In the genomic region with DNA sequence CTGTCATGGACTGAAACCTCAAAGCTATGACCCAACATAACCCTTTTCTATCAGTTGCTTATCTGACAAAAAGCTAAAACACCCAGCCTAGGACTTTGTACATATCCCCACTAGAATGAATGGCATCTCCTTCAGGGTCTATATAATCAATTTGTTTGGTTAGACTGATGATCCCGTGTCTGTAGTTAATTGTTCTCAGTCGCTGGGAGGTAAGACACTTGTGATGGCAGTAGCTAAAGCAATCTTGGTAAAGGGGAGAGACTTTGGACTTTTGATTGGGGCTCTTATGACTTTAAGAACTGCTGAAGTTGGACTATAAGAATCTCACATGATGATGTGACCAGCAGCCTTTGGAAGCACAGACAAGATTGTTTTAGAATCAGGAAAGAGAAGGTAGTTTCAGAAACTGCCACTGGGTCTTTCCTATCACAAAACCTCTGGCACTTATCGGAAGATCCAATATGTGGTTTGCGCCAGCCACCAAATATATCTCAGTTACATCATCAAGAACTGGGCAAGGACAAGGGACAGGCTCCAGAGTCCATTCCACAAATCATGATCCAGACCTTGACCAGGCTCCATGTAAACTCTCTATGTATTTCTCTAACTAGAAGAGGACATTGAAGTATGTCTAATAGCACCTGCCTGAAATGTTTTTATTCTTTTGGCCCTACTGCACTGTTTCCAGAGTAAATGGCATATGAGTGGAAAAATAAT, we compare ENCODE assay signal across 15 mouse cellular contexts.
"Had no signal": no experiment of that assay in that cellular context is flagged by ENCODE, and none has a peak within 500 bp of the region (broad histone marks: within the 10 kb centered on the region; RNA-seq: fewer than 3 reads in every experiment).

No protein-coding gene starts in this region.

- H3K27me3 ChIP-seq: kidney, embryonic 15.5 days; midbrain, embryonic 13.5 days; stomach, embryonic 15.5 days had no signal

- ATAC-seq: lung, postnatal 0 days; midbrain, embryonic 13.5 days had no signal

- H3K27ac ChIP-seq: kidney, embryonic 15.5 days; left cerebral cortex, adult 2 months; liver, embryonic 13.5 days; midbrain, embryonic 10.5 days; midbrain, embryonic 13.5 days; stomach, embryonic 15.5 days had no signal

- H3K4me3 ChIP-seq: kidney, embryonic 15.5 days; left cerebral cortex, adult 2 months; liver, embryonic 13.5 days; megakaryocyte, embryonic 14.5 days; midbrain, embryonic 10.5 days; midbrain, embryonic 13.5 days; stomach, embryonic 15.5 days had no signal

- H3K4me1 ChIP-seq: kidney, embryonic 15.5 days; midbrain, embryonic 10.5 days; midbrain, embryonic 13.5 days; stomach, embryonic 15.5 days had no signal

- H3K9me3 ChIP-seq: kidney, embryonic 15.5 days; liver, embryonic 13.5 days; midbrain, embryonic 10.5 days; midbrain, embryonic 13.5 days; stomach, embryonic 15.5 days had no signal

- H3K9ac ChIP-seq: kidney, embryonic 15.5 days; liver, embryonic 13.5 days; lung, embryonic 14.5 days; midbrain, embryonic 13.5 days; stomach, embryonic 15.5 days had no signal

- H3K4me2 ChIP-seq: kidney, embryonic 15.5 days; liver, embryonic 13.5 days; lung, embryonic 14.5 days; midbrain, embryonic 13.5 days; stomach, embryonic 15.5 days had no signal

- DNase-seq: kidney, adult 8-10 months; kidney, postnatal 10 days; kidney, postnatal 36 days; layer of hippocampus, postnatal 36 days; liver, embryonic 13.5 days; lung, embryonic 14.5 days; spleen, adult 18-20 months; thymus, postnatal 25 days had no signal

- H3K36me3 ChIP-seq: kidney, embryonic 15.5 days; liver, embryonic 13.5 days; midbrain, embryonic 10.5 days; midbrain, embryonic 13.5 days; stomach, embryonic 15.5 days had no signal
